Mouse (Mus musculus) lung, postnatal 14 days (tissue): ENCODE measurements at regions not wholly inside any gene's neighbourhood (a gene's known extent, or its start where the extent isn't known, plus 50 kb on each side); places are given as distances from the start of the nearest gene placed in this dataset.

Source experiments
- DNase-seq: peaks from one replicate; pipeline ENCODE4 v3.0.0; 2021

- DNase-seq: no peak
Measured at GRCm38 (mm10) chr8:116837991-116838390, 83.3 kb downstream of the Cmc2 start.

GRCm38 (mm10) chr8:116832181-116832580, 89.1 kb downstream of the Cmc2 start:
- peak; percentile 28 for DNase-seq

GRCm38 (mm10) chr8:116829631-116830030, 91.6 kb downstream of the Cmc2 start:
- no peak for DNase-seq

GRCm38 (mm10) chr8:116828220-116828619, 93.0 kb downstream of the Cmc2 start:
- DNase-seq: no peak

GRCm38 (mm10) chr8:116827141-116827540, 94.1 kb downstream of the Cmc2 start:
- no peak for DNase-seq

GRCm38 (mm10) chr8:116814118-116814851, 81.5 kb upstream of the Cdyl2 start:
- DNase-seq: peak; percentile 56

- DNase-seq: no peak
Measured at GRCm38 (mm10) chr8:116801313-116801712, 68.5 kb upstream of the Cdyl2 start.

GRCm38 (mm10) chr8:116800636-116801035, 67.8 kb upstream of the Cdyl2 start:
- no peak for DNase-seq

GRCm38 (mm10) chr8:116798981-116799380, 66.2 kb upstream of the Cdyl2 start:
- no peak for DNase-seq

GRCm38 (mm10) chr8:116795713-116796112, 62.9 kb upstream of the Cdyl2 start:
- DNase-seq: no peak

- DNase-seq: no peak
Measured at GRCm38 (mm10) chr8:116793107-116793506, 60.3 kb upstream of the Cdyl2 start.

- DNase-seq: no peak
Measured at GRCm38 (mm10) chr8:116790294-116790693, 57.5 kb upstream of the Cdyl2 start.
